Mouse (Mus musculus): ENCODE results near the gene Mex3b. TPM values are rescaled to one million over a fixed set of nuclear protein-coding genes. Genes with fewer than 3 reads are reported as not detected.

Gene Mex3b
- polyA plus RNA-seq, 1 experiment: 23.4 TPM

- DNase-seq (ENCODE audit: extremely low spot score in 1 of 2, low spot score in 1 of 2): peak; percentile 95 to 99
These were observed 1.2 kb upstream of the Mex3b start for GRCm38 (mm10) chr7:82865834-82866485.

- DNase-seq (ENCODE audit: extremely low spot score in 1 of 2, low spot score in 1 of 2): peak; percentile 87 to 94
These were observed 455 bp upstream of the Mex3b start for GRCm38 (mm10) chr7:82866486-82867270.

GRCm38 (mm10) chr7:82868309-82869230 lies 1.4 kb downstream of the Mex3b start:
- peak; percentile 29 to 57 for DNase-seq (ENCODE audit: extremely low spot score in 1 of 2, low spot score in 1 of 2)

- DNase-seq (ENCODE audit: extremely low spot score in 1 of 2, low spot score in 1 of 2): peak; percentile 33 to 38
These were observed 2.4 kb downstream of the Mex3b start for GRCm38 (mm10) chr7:82869231-82870147.

- DNase-seq (ENCODE audit: extremely low spot score in 1 of 2, low spot score in 1 of 2): peak in 1 of 2 experiments; percentile 9
These were observed 3.0 kb downstream of the Mex3b start for GRCm38 (mm10) chr7:82870148-82870513.

- no peak for DNase-seq (ENCODE audit: extremely low spot score in 1 of 2, low spot score in 1 of 2)
These were observed 9.4 kb downstream of the Mex3b start for GRCm38 (mm10) chr7:82876551-82876950.

GRCm38 (mm10) chr7:82880016-82880415 lies 12.9 kb downstream of the Mex3b start:
- no peak for DNase-seq (ENCODE audit: extremely low spot score in 1 of 2, low spot score in 1 of 2)

GRCm38 (mm10) chr7:82880700-82881099 lies 13.6 kb downstream of the Mex3b start:
- DNase-seq (ENCODE audit: extremely low spot score in 1 of 2, low spot score in 1 of 2): no peak

- no peak for DNase-seq (ENCODE audit: extremely low spot score in 1 of 2, low spot score in 1 of 2)
These were observed 23.3 kb downstream of the Mex3b start for GRCm38 (mm10) chr7:82890317-82890850.

GRCm38 (mm10) chr7:82890875-82891515 lies 23.9 kb downstream of the Mex3b start:
- no peak for DNase-seq (ENCODE audit: extremely low spot score in 1 of 2, low spot score in 1 of 2)

- DNase-seq (ENCODE audit: extremely low spot score in 1 of 2, low spot score in 1 of 2): no peak
These were observed 27.2 kb downstream of the Mex3b start for GRCm38 (mm10) chr7:82894366-82894765.

GRCm38 (mm10) chr7:82895606-82896005 lies 28.5 kb downstream of the Mex3b start:
- DNase-seq (ENCODE audit: extremely low spot score in 1 of 2, low spot score in 1 of 2): no peak

- DNase-seq (ENCODE audit: extremely low spot score in 1 of 2, low spot score in 1 of 2): no peak
These were observed 29.6 kb downstream of the Mex3b start for GRCm38 (mm10) chr7:82896750-82897149.

GRCm38 (mm10) chr7:82899459-82900297 lies 32.5 kb downstream of the Mex3b start:
- no peak for DNase-seq (ENCODE audit: extremely low spot score in 1 of 2, low spot score in 1 of 2)

GRCm38 (mm10) chr7:82903006-82903405 lies 35.9 kb downstream of the Mex3b start:
- DNase-seq (ENCODE audit: extremely low spot score in 1 of 2, low spot score in 1 of 2): no peak

- no peak for DNase-seq (ENCODE audit: extremely low spot score in 1 of 2, low spot score in 1 of 2)
These were observed 38.4 kb downstream of the Mex3b start for GRCm38 (mm10) chr7:82905527-82905926.

- DNase-seq (ENCODE audit: extremely low spot score in 1 of 2, low spot score in 1 of 2): no peak
These were observed 39.9 kb downstream of the Mex3b start for GRCm38 (mm10) chr7:82907081-82907480.
